Mouse (Mus musculus) heart, embryonic 11.5 days (tissue): ENCODE measurements around the gene Mrpl2. TPM values are rescaled to one million over a fixed set of nuclear protein-coding genes. Genes with fewer than 3 reads are reported as not detected.

Experiments used
- ATAC-seq: fragments of 200-750 bp; cut with Nextera tagmentation; replicated peaks from 2 replicates; pipeline ENCODE4 v1.8.0; 2017; ENCODE audit warnings: moderate library complexity; ENCODE audit not compliant: insufficient number of reproducible peaks, low FRiP score, low TSS enrichment
- H3K27ac ChIP-seq: fragments of 300-500 bp; sonication (generic); 2 replicates; pipeline ENCODE4 v1.5.1; 2014; ENCODE audit warnings: mild to moderate bottlenecking, low read depth, low read length
- H3K27me3 ChIP-seq: fragments of 300-500 bp; sonication (generic); 2 replicates; pipeline ENCODE4 v1.6.1; 2014; ENCODE audit warnings: mild to moderate bottlenecking, low read length, mixed read lengths; ENCODE audit not compliant: control insufficient read depth, insufficient read depth
- H3K36me3 ChIP-seq: fragments of 300-500 bp; sonication (generic); 2 replicates; pipeline ENCODE4 v1.6.1; 2014; ENCODE audit warnings: mild to moderate bottlenecking, low read length, moderate library complexity, mixed read lengths; ENCODE audit not compliant: control insufficient read depth, insufficient read depth
- H3K4me1 ChIP-seq: fragments of 300-500 bp; sonication (generic); 2 replicates; pipeline ENCODE4 v1.6.1; 2014; ENCODE audit warnings: low read length; ENCODE audit not compliant: control insufficient read depth, insufficient read depth
- H3K4me2 ChIP-seq: fragments of 300-500 bp; sonication (generic); 2 replicates; pipeline ENCODE4 v1.6.1; 2014; ENCODE audit warnings: mild to moderate bottlenecking, moderate library complexity
- H3K4me3 ChIP-seq: fragments of 300-500 bp; sonication (generic); 2 replicates; pipeline ENCODE4 v1.5.1; 2014; ENCODE audit warnings: low read depth, low read length
- H3K9ac ChIP-seq: fragments of 300-500 bp; sonication (generic); 2 replicates; pipeline ENCODE4 v1.6.1; 2014; ENCODE audit warnings: mild to moderate bottlenecking, low read depth, low read length, moderate library complexity
- H3K9me3 ChIP-seq: fragments of 300-500 bp; sonication (generic); replicated peaks from 2 replicates; pipeline ENCODE4 v1.6.1; 2016; ENCODE audit warnings: low read length; ENCODE audit not compliant: control insufficient read depth
- WGBS: fragments of 180-500 bp; shearing (Covaris S2); extraction: QIAGEN DNeasy Blood & Tissue Kit; methylation state at CpG from one replicate; pipeline ENCODE4 v1.1.7; 2014; ENCODE audit not compliant: insufficient replicate concordance; 5-methylcytosine and 5-hydroxymethylcytosine counted together
- polyA plus RNA-seq: library from polyadenylated mRNA; unstranded; fragments of >200 nt; fragmentation: Nextera tagmentation; extraction: Ambion mirVana; gene quantifications from 2 replicates; pipeline ENCODE4 v1.2.1, GENCODE M21; 2014

Mrpl2 gene
- polyA plus RNA-seq, 1 experiment from 2014 or later = 110 TPM

DNA sequence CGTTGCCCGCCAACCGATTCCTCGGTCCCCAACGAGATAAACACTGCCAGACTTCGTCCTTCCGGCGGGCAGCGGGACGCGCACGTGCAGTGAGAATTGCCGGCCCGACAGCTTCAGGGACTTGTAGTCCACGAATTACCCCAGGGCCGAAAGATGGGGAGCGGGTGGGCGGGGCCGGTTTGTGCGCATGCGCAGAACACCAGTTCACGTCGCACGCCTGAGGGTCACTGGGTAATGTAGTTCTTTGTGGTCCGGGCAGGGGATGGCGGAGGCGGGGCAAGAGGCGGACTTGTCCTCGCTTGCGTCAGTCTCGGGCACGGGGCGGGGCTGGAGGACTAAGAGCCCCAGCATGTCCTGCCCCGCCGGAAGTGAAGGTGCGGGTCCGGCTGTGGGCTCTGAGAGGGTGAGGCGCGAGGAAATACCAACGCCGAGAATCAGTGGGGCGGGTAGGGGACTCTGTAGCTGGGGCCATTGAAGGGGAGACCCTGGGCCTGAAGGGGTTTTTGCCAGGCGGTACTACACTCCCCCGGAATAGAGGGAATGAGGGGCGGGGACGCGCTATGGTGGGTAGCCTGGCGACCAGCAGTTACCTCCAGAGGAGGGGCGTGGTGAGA is 34.8 kb downstream of the Mrpl2 start, which contains the start of gene Klhdc3:
Klhdc3 (minus strand) TSS at position 155 of the 614 bp plus-strand sequence.
- Histone ChIP-seq H3K9me3 (no peaks in the 10 kb centered on the region), H3K27ac (peak within 1 kb of the TSS; percentile 94), H3K4me2 (peak within 1 kb of the TSS; percentile 91), H3K9ac (peak within 1 kb of the TSS; percentile 85), H3K36me3 (peaks cover 42% of the 10 kb centered on the region), H3K27me3 (no peaks in the 10 kb centered on the region), H3K4me1 (peaks cover 28% of the 10 kb centered on the region), H3K4me3 (peak within 1 kb of the TSS; percentile 93)
- under 1% methylated on average over 49 of the region's 49 CpGs for WGBS
- peak; percentile 93 for ATAC-seq

- Histone ChIP-seq H3K36me3 (peaks cover 40% of the 10 kb centered on the region), H3K4me1 (peaks cover 28% of the 10 kb centered on the region), H3K4me2 (peak overlapping the region; percentile 91), H3K9ac (peak overlapping the region; percentile 75), H3K4me3 (peak overlapping the region; percentile 93), H3K27me3 (no peaks in the 10 kb centered on the region), H3K9me3 (no peaks in the 10 kb centered on the region), H3K27ac (peak overlapping the region; percentile 62)
- 23% methylated on average over 12 of the region's 12 CpGs for WGBS
- ATAC-seq = no peak
Observed at GRCm38 (mm10) chr17:46681466-46682118, 35.6 kb downstream of the Mrpl2 start.

GRCm38 (mm10) chr17:46682654-46683389 is 36.8 kb downstream of the Mrpl2 start:
- WGBS = 81% methylated on average over 16 of the region's 16 CpGs

DNA sequence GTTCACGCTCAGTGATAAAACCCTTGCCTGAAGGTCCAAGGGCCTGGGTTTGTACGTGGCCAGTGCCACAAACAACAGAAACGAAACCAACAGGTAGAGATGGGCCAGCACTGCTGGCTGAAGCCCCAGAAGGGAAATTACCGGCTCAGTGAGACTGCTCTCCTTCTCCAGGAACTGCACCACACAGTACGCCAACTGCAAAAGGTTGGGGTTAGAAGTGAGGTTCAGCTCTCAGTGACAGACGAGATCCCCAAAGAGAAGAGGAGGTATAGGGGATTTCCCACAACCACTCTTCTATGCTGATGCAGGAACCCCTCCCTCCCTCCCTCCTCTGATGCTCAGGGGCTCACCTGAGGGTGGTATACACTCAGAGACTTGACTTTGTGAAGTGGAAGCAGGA is 39.9 kb downstream of the Mrpl2 start:
- peaks cover 12% of the 10 kb centered on the region for H3K4me1 ChIP-seq
- no peak overlapping the region for H3K4me2 ChIP-seq
- no peaks in the 10 kb centered on the region for H3K9me3 ChIP-seq
- no peak overlapping the region for H3K27ac ChIP-seq
- no peak for ATAC-seq
- H3K27me3 ChIP-seq = no peaks in the 10 kb centered on the region
- H3K9ac ChIP-seq = no peak overlapping the region
- H3K4me3 ChIP-seq = no peak overlapping the region
- WGBS = 87% methylated on average over 6 of the region's 6 CpGs
- peaks cover 28% of the 10 kb centered on the region for H3K36me3 ChIP-seq

More at GRCm38 (mm10) chr17:46682654-46683389, 36.8 kb downstream of the Mrpl2 start:
- H3K4me3 ChIP-seq = no peak overlapping the region
- ATAC-seq = no peak
- H3K9ac ChIP-seq = no peak overlapping the region
- no peak overlapping the region for H3K27ac ChIP-seq
- H3K9me3 ChIP-seq = no peaks in the 10 kb centered on the region
- no peak overlapping the region for H3K4me2 ChIP-seq
- peaks cover 30% of the 10 kb centered on the region for H3K36me3 ChIP-seq
- peaks cover 27% of the 10 kb centered on the region for H3K4me1 ChIP-seq
- H3K27me3 ChIP-seq = no peaks in the 10 kb centered on the region

DNA sequence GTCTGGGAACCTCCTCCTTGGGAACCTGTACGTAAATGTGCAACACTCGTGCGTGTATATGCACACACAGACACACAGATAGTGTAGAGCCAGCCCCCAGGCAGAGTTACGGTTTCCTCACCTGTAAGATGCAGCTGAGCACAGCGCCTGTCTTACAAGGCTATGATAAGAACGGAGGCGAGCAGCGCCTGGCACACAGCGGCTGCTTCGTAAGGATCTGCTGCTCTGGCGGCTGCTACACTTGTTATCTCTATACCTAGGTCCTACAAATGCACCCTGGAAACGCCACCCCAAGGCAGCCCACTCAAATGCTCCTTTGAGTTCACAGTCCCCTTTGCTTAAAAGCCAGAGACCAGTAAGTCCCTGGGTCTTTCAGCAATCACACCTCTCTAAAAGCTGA is 44.6 kb downstream of the Mrpl2 start:
- no peak overlapping the region for H3K9ac ChIP-seq
- no peak overlapping the region for H3K27ac ChIP-seq
- ATAC-seq = no peak
- no peak overlapping the region for H3K4me2 ChIP-seq
- 73% methylated on average over 12 of the region's 12 CpGs for WGBS
- H3K36me3 ChIP-seq = peaks cover 7% of the 10 kb centered on the region
- no peak overlapping the region for H3K4me3 ChIP-seq
- H3K9me3 ChIP-seq = no peaks in the 10 kb centered on the region
- no peaks in the 10 kb centered on the region for H3K27me3 ChIP-seq
- H3K4me1 ChIP-seq = peaks cover 4% of the 10 kb centered on the region; the same call in 1 of the 2 replicates

GRCm38 (mm10) chr17:46691390-46691789 is 45.4 kb downstream of the Mrpl2 start:
- no peak overlapping the region for H3K27ac ChIP-seq
- 0 out of 2 replicates have a peak, but pooled peaks cover under 1% of the 10 kb centered on the region for H3K36me3 ChIP-seq
- WGBS = 91% methylated on average over 2 of the region's 2 CpGs
- no peak overlapping the region for H3K9ac ChIP-seq
- H3K4me2 ChIP-seq = no peak overlapping the region
- H3K4me3 ChIP-seq = no peak overlapping the region
- H3K27me3 ChIP-seq = no peaks in the 10 kb centered on the region
- H3K4me1 ChIP-seq = peaks cover 4% of the 10 kb centered on the region; the same call in 1 of the 2 replicates
- H3K9me3 ChIP-seq = no peaks in the 10 kb centered on the region
- ATAC-seq = no peak

DNA sequence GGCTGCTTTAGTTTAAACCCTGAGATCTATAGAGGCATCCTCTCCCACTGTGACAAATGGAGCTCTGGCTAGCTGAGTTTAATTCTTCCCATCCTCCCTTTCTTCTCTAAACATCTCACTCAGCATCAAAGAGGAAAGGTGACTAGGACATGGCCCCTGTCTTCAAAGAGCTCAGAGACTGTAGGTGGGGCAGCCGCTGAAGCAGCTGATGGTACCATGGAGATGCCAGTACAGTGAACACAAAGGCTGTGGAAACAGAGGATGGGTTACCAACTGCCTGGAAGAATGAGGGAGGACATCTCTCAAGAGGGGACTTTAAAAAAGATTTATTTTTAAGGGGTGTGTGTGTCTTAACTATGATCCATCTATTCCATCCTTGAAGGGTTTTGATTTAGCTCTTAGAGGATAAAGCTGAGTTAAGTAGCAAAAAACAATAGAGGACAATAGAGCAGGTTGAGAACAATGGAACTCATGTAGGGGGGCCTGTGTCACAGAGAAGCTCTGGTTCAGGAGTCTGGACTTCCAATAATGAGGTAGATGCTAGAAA is 48.6 kb downstream of the Mrpl2 start:
- Histone ChIP-seq H3K4me1 (peaks cover 4% of the 10 kb centered on the region; the same call in 1 of the 2 replicates), H3K9me3 (no peaks in the 10 kb centered on the region), H3K4me2 (no peak overlapping the region), H3K4me3 (no peak overlapping the region), H3K27ac (no peak overlapping the region), H3K36me3 (no peaks in the 10 kb centered on the region; the same call in 1 of the 2 replicates), H3K9ac (no peak overlapping the region), H3K27me3 (no peaks in the 10 kb centered on the region)
- no peak for ATAC-seq
- whole genome bisulfite sequencing = 88% methylated on average over 1 of the region's 1 CpGs

DNA sequence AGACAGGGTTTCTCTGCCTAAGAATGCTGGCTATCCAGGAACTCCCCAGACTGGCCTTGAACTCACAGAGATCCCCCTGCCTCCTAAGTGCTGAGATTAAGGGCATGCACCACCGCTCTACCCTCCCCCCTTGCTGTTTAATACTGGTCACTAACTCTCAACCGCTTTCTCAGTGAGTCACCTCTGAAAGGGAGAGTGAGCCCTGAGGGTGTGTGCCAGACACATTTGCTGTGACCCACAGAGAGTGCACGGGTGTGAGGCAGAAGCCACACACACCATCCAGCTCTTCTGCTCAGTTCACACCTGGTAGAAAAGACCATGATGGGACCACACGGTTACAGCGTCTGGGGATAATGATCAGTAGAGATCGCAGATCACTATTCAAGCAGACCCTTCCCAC is 52.5 kb downstream of the Mrpl2 start:
- ATAC-seq = no peak
- Histone ChIP-seq H3K27ac (no peak overlapping the region), H3K4me1 (peaks cover 12% of the 10 kb centered on the region), H3K9me3 (no peaks in the 10 kb centered on the region), H3K4me3 (no peak overlapping the region), H3K27me3 (no peaks in the 10 kb centered on the region), H3K36me3 (no peaks in the 10 kb centered on the region; the same call in 1 of the 2 replicates), H3K4me2 (no peak overlapping the region), H3K9ac (no peak overlapping the region)
- WGBS = 86% methylated on average over 6 of the region's 6 CpGs
